28 mouse cellular contexts compared by ENCODE assay signal in the genomic region with DNA sequence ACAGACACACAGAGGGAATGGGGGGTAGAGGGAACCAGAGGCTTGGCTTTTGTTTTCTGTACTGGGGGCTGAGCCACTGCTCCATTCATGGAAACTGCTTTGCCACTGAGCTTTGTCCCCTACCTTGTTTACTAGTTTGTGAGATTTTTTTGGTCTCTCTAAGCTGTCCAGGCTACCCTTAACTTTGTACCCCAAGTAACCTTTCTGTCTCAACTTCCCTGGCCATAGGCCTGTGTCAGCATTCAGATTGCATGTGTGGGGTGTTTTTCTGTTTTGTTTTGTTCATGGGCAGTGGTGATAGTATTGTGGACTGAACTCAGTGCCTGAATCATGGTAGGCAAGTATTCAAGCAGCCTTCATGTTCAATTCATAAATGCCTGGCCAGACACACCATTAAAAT. TPM values are rescaled to one million over a fixed set of nuclear protein-coding genes. Genes with fewer than 3 reads are reported as not detected.
"Had no signal": no experiment of that assay in that cellular context is flagged by ENCODE, and none has a peak within 500 bp of the region (broad histone marks: within the 10 kb centered on the region; RNA-seq: fewer than 3 reads in every experiment).

No protein-coding gene starts in this region.

- H3K4me2 ChIP-seq: heart, embryonic 13.5 days; heart, embryonic 15.5 days; hindbrain, embryonic 13.5 days; hindbrain, embryonic 15.5 days; intestine, embryonic 15.5 days; kidney, embryonic 15.5 days; limb, embryonic 13.5 days; limb, embryonic 15.5 days had no signal

- H3K4me3 ChIP-seq: heart, embryonic 10.5 days; heart, embryonic 13.5 days; heart, embryonic 15.5 days; hindbrain, embryonic 13.5 days; hindbrain, embryonic 15.5 days; intestine, embryonic 15.5 days; kidney, embryonic 15.5 days; layer of hippocampus, adult 2 months; limb, embryonic 13.5 days; limb, embryonic 15.5 days had no signal

- H3K27ac ChIP-seq: heart, embryonic 10.5 days; heart, embryonic 13.5 days; heart, embryonic 15.5 days; hindbrain, embryonic 13.5 days; hindbrain, embryonic 15.5 days; intestine, embryonic 15.5 days; kidney, embryonic 15.5 days; layer of hippocampus, adult 2 months; limb, embryonic 13.5 days; limb, embryonic 15.5 days; liver, embryonic 14.5 days had no signal

- H3K4me1 ChIP-seq: intestine, embryonic 15.5 days had no signal

- H3K9ac ChIP-seq: heart, embryonic 13.5 days; heart, embryonic 15.5 days; hindbrain, embryonic 13.5 days; hindbrain, embryonic 15.5 days; intestine, embryonic 15.5 days; kidney, embryonic 15.5 days; limb, embryonic 13.5 days; limb, embryonic 15.5 days; liver, embryonic 14.5 days had no signal

- H3K27me3 ChIP-seq: heart, embryonic 13.5 days; heart, embryonic 15.5 days; hindbrain, embryonic 13.5 days; hindbrain, embryonic 15.5 days; intestine, embryonic 15.5 days; kidney, embryonic 15.5 days; limb, embryonic 13.5 days; limb, embryonic 15.5 days had no signal

- DNase-seq: gastrocnemius, postnatal 14 days; gastrocnemius, postnatal 36 days; heart, adult 18-20 months; heart, postnatal 14 days; heart, postnatal 36 days; kidney, adult 18-20 months; kidney, adult 9 months; kidney, postnatal 10 days; kidney, postnatal 25 days; kidney, postnatal 4 days; layer of hippocampus, adult 9-11 months; layer of hippocampus, postnatal 36 days; left cerebral cortex, postnatal 4 days; lung, adult 18-20 months had no signal

- ATAC-seq: inflammation-experienced regulatory T-cells, adult 6 months; intestine, embryonic 15.5 days; intestine, postnatal 0 days had no signal

- H3K9me3 ChIP-seq: heart, embryonic 10.5 days; heart, embryonic 13.5 days; heart, embryonic 15.5 days; hindbrain, embryonic 13.5 days; hindbrain, embryonic 15.5 days; intestine, embryonic 15.5 days; kidney, embryonic 15.5 days; limb, embryonic 13.5 days; limb, embryonic 15.5 days had no signal

RNA-seq across cellular contexts. Expression of gene Adamts7, which starts 54.6 kb away (rescaled TPM):
- total RNA-seq: hematopoietic stem cell, adult 5-6 weeks had no signal
- polyA plus RNA-seq: inflammation-experienced regulatory T-cells, adult 6 months had no signal
